Mouse (Mus musculus): ENCODE measurements around the gene Mgl2. TPM values are rescaled to one million over a fixed set of nuclear protein-coding genes. Genes with fewer than 3 reads are reported as not detected.

Mgl2 gene
- total RNA-seq, 4 experiments from 2014 or later: 0.45 to 1.9 (median 0.52) TPM; not detected in 1

GRCm38 (mm10) chr11:70170291-70170690 lies 40.2 kb downstream of the Mgl2 start:
- DNase-seq (ENCODE audit: low spot score in 2 of 2): no peak

GRCm38 (mm10) chr11:70171181-70171580 lies 41.1 kb downstream of the Mgl2 start:
- no peak for DNase-seq (ENCODE audit: low spot score in 2 of 2)

DNA sequence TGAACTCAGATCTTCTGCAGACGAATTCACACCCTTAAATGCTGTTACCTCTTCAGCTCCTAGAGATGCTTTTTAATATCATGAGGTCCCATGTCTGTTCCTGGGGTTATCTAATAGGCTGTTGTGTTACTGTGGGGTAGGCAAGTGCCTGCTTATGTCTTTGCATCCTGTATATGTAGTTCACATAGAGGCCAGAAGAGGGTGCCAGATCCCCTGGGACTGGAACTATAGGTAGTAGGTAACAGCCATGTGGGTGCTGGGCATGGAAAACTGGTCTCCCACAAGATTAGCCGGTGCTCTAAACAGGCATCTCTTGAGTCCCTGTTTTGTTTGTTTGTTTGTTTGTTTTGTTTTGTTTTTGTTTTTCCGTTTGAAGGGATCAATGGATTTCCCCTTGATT lies 41.7 kb downstream of the Mgl2 start:
- no peak for DNase-seq (ENCODE audit: low spot score in 2 of 2)

DNA sequence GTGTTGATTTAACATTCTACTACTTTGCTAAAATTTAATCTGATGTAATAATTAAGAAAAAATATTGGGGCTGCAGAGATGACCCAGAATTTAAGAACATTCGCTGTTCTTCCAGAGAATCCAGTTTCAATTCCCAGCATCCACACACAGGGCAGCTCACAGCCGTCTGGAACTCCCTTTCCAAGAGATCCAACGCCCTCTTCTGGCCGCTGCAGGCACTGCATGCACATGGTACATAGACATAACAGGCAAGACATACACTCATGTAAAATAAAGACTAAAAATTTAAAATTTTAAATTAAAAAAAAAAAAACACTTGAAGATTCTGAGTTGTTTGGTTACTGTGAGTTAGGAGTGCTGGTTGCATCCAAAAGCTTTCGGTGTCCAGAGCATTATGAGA lies 42.2 kb downstream of the Mgl2 start:
- DNase-seq (ENCODE audit: low spot score in 2 of 2): no peak

GRCm38 (mm10) chr11:70174491-70174890 lies 44.4 kb downstream of the Mgl2 start:
- DNase-seq (ENCODE audit: low spot score in 2 of 2): no peak

- DNase-seq (ENCODE audit: low spot score in 2 of 2): no peak
Observed at GRCm38 (mm10) chr11:70177647-70178046, 47.5 kb downstream of the Mgl2 start.

DNA sequence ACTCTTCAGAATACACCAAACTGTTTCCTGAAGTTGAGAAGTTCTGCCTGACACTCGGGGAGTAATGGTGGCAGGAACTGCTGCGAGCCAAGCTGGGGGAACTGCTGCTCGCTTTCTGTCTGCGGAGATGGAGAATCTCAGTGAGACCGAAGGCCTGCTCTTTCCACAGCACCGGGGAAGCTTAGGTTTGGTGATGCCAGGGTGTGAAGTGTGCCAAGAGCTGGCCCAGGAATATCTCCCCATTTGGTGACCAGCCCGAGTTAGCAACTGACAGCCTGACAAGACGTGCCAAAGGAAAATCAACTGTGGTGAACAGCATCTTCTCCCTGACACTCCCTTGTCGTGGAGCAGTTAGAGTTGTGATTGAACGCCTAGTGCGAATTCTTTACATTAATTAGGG lies 48.2 kb downstream of the Mgl2 start:
- no peak for DNase-seq (ENCODE audit: low spot score in 2 of 2)

DNA sequence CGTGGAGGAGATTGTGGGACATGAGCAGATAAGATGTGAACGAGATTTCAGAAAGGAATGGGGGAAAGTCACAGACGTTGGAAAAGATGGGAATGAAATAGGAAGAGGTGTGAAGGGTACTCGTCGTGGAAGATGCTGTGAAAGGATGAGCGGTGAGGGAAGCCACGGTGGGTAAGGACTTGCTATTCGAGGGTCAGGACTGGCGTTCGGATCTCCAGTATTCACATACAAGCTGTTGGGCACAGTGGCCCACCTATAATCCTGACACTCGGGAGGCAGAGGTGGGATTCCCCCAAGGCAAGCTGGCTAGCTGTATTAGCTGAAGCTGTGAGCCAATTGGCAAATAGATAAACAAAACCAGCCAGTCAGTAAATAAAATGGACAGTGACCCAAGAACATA lies 48.6 kb downstream of the Mgl2 start:
- no peak for DNase-seq (ENCODE audit: low spot score in 2 of 2)

GRCm38 (mm10) chr11:70179401-70179800 lies 49.3 kb downstream of the Mgl2 start:
- DNase-seq (ENCODE audit: low spot score in 2 of 2): peak in 1 of 2 experiments; percentile 9

DNA sequence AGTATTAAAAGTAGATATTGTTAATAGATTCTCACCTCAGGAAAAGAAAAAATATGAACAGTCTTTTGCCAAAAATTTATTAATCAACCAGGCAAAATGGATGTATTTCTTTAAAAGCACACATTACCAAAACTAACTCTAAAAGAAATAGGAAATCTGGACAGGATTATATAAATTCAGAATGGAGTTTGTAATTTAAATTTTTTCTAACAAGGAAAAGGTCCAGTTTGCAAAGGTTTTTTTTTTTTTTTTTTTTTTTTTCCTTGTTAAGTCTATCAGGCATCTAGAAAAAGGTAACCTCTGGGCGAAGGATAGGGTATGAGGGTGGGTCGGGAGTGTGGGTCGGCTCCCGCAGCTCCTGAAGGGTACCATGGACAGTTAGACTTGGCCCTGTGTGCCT lies 50.4 kb downstream of the Mgl2 start:
- no peak for DNase-seq (ENCODE audit: low spot score in 2 of 2)

GRCm38 (mm10) chr11:70185120-70185519 lies 55.0 kb downstream of the Mgl2 start:
- DNase-seq (ENCODE audit: low spot score in 2 of 2): no peak

Other genes starting within 250 kb of the Mgl2 start
- gene Kctd11, start 248.9 kb upstream of the Mgl2 start, total RNA-seq (2022): 1 to 10 TPM; 1.4 to 2.8 (median 1.6) TPM
- gene Acap1, start 234.8 kb upstream of the Mgl2 start, total RNA-seq (2022): under 1 TPM in 2 of 4 experiments, not detected in 2; 0.14 to 0.34 TPM
- under 1 TPM in 2 of 4 experiments, not detected in 2; 0.64 to 0.72 TPM for gene 2810408A11Rik, start 229.3 kb upstream of the Mgl2 start, total RNA-seq (2022)
- 100 to 1,000 TPM in 3 of 4 experiments, 10 to 100 TPM in 1; 92.4 to 126 (median 112) TPM for gene Neurl4, start 229.3 kb upstream of the Mgl2 start, total RNA-seq (2022)
- 10 to 100 TPM; 28.2 to 44.5 (median 38.4) TPM for gene Gps2, start 216.4 kb upstream of the Mgl2 start, total RNA-seq (2022)
- gene Eif5a, start 208.4 kb upstream of the Mgl2 start, total RNA-seq (2022): 100 to 1,000 TPM; 395 to 425 (median 420) TPM
- gene Ybx2, start 194.5 kb upstream of the Mgl2 start, total RNA-seq (2022): 10 to 100 TPM; 10.6 to 18.7 (median 13.9) TPM
- 1 to 10 TPM; 3.0 to 4.6 (median 3.8) TPM for gene Slc2a4, start 182.1 kb upstream of the Mgl2 start, total RNA-seq (2022)
- not detected for gene Cldn7, start 165.6 kb upstream of the Mgl2 start, total RNA-seq (2022)
- 100 to 1,000 TPM; 108 to 123 (median 119) TPM for gene Ctdnep1, start 149.2 kb upstream of the Mgl2 start, total RNA-seq (2022)
- 10 to 100 TPM; 69.7 to 96.0 (median 77.7) TPM for gene Elp5, start 147.8 kb upstream of the Mgl2 start, total RNA-seq (2022)
- 100 to 1,000 TPM; 232 to 255 (median 246) TPM for gene Gabarap, start 139.2 kb upstream of the Mgl2 start, total RNA-seq (2022)
- 10 to 100 TPM; 45.2 to 59.7 (median 49.7) TPM for gene Phf23, start 134.6 kb upstream of the Mgl2 start, total RNA-seq (2022)
- gene Dvl2, start 129.7 kb upstream of the Mgl2 start, total RNA-seq (2022): 10 to 100 TPM; 35.4 to 54.0 (median 41.6) TPM
- 10 to 100 TPM; 60.3 to 69.1 (median 64.8) TPM for gene Acadvl, start 114.9 kb upstream of the Mgl2 start, total RNA-seq (2022)
- 100 to 1,000 TPM; 730 to 858 (median 789) TPM for gene Dlg4, start 113.4 kb upstream of the Mgl2 start, total RNA-seq (2022)
- 1 to 10 TPM in 1 of 4 experiments, under 1 TPM in 3; 0.79 to 3.0 (median 0.90) TPM for gene Asgr1, start 76.2 kb upstream of the Mgl2 start, total RNA-seq (2022)
- gene Asgr2, start 37.7 kb upstream of the Mgl2 start, total RNA-seq (2022): under 1 TPM in 1 of 4 experiments, not detected in 3; 0.32 TPM
- gene Clec10a, start 25.9 kb downstream of the Mgl2 start, total RNA-seq (2022): 1 to 10 TPM; 1.1 to 1.8 (median 1.4) TPM
- gene Slc16a11, start 82.4 kb downstream of the Mgl2 start, total RNA-seq (2022): 10 to 100 TPM; 35.6 to 44.8 (median 42.1) TPM
- gene Slc16a13, start 90.7 kb downstream of the Mgl2 start, total RNA-seq (2022): 1 to 10 TPM; 6.5 to 9.5 (median 7.4) TPM
- gene Bcl6b, start 99.5 kb downstream of the Mgl2 start, total RNA-seq (2022): 1 to 10 TPM in 1 of 4 experiments, under 1 TPM in 3; 0.91 to 1.9 (median 0.95) TPM
- 10 to 100 TPM; 39.3 to 45.7 (median 42.6) TPM for gene 0610010K14Rik, start 107.6 kb downstream of the Mgl2 start, total RNA-seq (2022)
- 1 to 10 TPM; 2.5 to 8.6 (median 3.5) TPM for gene Gm21988, start 109.5 kb downstream of the Mgl2 start, total RNA-seq (2022)
- 100 to 1,000 TPM; 203 to 263 (median 244) TPM for gene Rnasek, start 109.5 kb downstream of the Mgl2 start, total RNA-seq (2022)
- gene Alox12, start 125.0 kb downstream of the Mgl2 start, total RNA-seq (2022): under 1 TPM; 0.17 to 0.41 (median 0.37) TPM
- gene Alox12e, start 192.3 kb downstream of the Mgl2 start, total RNA-seq (2022): under 1 TPM in 3 of 4 experiments, not detected in 1; 0.18 to 0.38 (median 0.18) TPM
- gene Alox15, start 221.7 kb downstream of the Mgl2 start, total RNA-seq (2022): under 1 TPM in 2 of 4 experiments, not detected in 2; 0.45 to 0.61 TPM